Mouse (Mus musculus) heart, postnatal 0 days (tissue): Measurements from ENCODE around the gene Akap8.

Experiments used
- CTCF ChIP-seq: IDR thresholded peaks from 2 replicates; pipeline ENCODE4 v1.5.1; 2016; ENCODE audit warnings: antibody characterized with exemption, control low read depth, low read depth
- EP300 ChIP-seq: IDR thresholded peaks from 2 replicates; pipeline ENCODE4 v1.6.1; 2016; ENCODE audit warnings: antibody characterized with exemption, low read depth

- TF ChIP-seq CTCF (no peak), EP300 (no peak)
These were observed 30.2 kb upstream of the Akap8 start for GRCm38 (mm10) chr17:32351269-32351668.
